Mouse (Mus musculus) intestine, embryonic 15.5 days (tissue): ENCODE measurements at regions not wholly inside any gene's neighbourhood (a gene's known extent, or its start where the extent isn't known, plus 50 kb on each side); places are given as distances from the start of the nearest gene placed in this dataset.
A peak's percentile ranks its signal among the peaks of the same experiment; 100 is the strongest.

Experiments used
- ATAC-seq: fragments of 200-750 bp; cut with Nextera tagmentation; 2 replicates; pipeline ENCODE4 v1.8.0; 2017; ENCODE audit warnings: moderate TSS enrichment, moderate library complexity
- H3K27ac ChIP-seq: fragments of 300-500 bp; sonication (generic); 2 replicates; pipeline ENCODE4 v1.5.1; 2015; ENCODE audit warnings: mild to moderate bottlenecking, inconsistent platforms
- H3K27me3 ChIP-seq: fragments of 300-500 bp; sonication (generic); replicated peaks from 2 replicates; pipeline ENCODE4 v1.6.1; 2015; ENCODE audit warnings: inconsistent platforms
- H3K36me3 ChIP-seq: fragments of 300-500 bp; sonication (generic); 2 replicates; pipeline ENCODE4 v1.6.1; 2015; ENCODE audit warnings: inconsistent platforms
- H3K4me1 ChIP-seq: fragments of 300-500 bp; sonication (generic); replicated peaks from 2 replicates; pipeline ENCODE4 v1.6.1; 2015; ENCODE audit warnings: inconsistent platforms
- H3K4me2 ChIP-seq: fragments of 300-500 bp; sonication (generic); replicated peaks from 2 replicates; pipeline ENCODE4 v1.6.1; 2015; ENCODE audit warnings: mild to moderate bottlenecking, inconsistent platforms
- H3K4me3 ChIP-seq: fragments of 300-500 bp; sonication (generic); replicated peaks from 2 replicates; pipeline ENCODE4 v1.5.1; 2015; ENCODE audit warnings: inconsistent platforms
- H3K9ac ChIP-seq: fragments of 300-500 bp; sonication (generic); 2 replicates; pipeline ENCODE4 v1.6.1; 2015; ENCODE audit warnings: inconsistent platforms
- H3K9me3 ChIP-seq: fragments of 300-500 bp; sonication (generic); 2 replicates; pipeline ENCODE4 v1.6.1; 2016; ENCODE audit warnings: inconsistent platforms
- WGBS: fragments of 180-500 bp; shearing (Covaris S2); methylation state at CpG from one replicate; pipeline ENCODE4 v1.1.7; 2015; 5-methylcytosine and 5-hydroxymethylcytosine counted together

DNA sequence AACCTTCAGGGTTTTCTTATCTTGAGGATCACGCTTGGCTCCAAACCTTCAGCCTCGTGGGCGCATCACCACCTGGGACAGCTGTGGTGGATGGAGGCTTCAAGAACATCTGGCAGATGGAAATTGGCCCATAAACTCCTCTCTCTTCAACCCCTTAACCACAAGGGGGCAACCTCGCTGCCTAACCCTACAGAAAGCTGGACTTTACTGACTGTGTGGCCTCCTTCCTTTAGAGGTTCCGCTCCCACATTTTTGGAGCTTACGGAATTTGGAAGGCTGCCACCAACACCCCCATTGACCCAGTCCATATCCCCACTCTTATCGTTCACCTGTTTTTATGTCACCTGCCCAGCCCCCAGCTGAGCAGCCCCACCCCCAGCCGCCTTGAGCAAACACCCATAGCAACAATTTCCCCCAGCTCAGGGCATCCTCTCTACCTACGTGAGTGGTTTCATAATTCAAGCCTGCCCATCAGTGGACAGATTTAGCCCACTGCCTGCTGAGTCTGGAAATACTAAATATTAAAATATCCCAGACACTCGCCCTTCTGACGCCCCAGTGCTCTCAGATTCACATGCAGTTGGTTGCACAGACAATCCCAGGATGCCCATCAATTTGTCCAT lies 167.0 kb upstream of the Slc22a22 start:
- WGBS: 55% methylated on average over 11 of the region's 11 CpGs
- Histone ChIP-seq H3K4me1 (no peaks in the 10 kb centered on the region), H3K4me3 (no peak overlapping the region), H3K9ac (no peak overlapping the region), H3K27me3 (no peaks in the 10 kb centered on the region), H3K4me2 (no peak overlapping the region), H3K27ac (no peak overlapping the region), H3K36me3 (no peaks in the 10 kb centered on the region), H3K9me3 (no peaks in the 10 kb centered on the region)
- no peak for ATAC-seq

DNA sequence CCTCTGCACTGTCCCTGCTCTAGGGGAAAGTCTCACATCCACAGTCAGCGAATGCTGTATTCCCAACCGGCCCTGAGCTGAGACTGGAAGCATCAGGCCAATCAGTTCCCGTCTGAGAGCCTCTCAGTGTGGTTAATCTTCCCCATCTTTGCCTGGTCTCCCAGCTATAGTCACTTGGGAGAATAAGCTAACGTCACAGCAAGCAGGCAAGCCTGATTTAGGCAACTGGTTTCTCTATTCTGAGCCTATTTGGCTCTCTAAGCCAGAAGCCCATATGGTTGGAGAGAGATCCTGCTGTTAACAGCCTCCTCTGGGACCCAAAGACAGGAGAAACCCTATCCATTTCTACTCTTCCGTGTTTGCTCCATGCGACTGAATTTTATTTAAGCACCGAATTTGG lies 161.7 kb upstream of the Slc22a22 start:
- no peaks in the 10 kb centered on the region for H3K4me1 ChIP-seq
- no peaks in the 10 kb centered on the region for H3K27me3 ChIP-seq
- 72% methylated on average over 7 of the region's 7 CpGs for WGBS
- no peak for ATAC-seq
- H3K9ac ChIP-seq: no peak overlapping the region
- H3K9me3 ChIP-seq: no peaks in the 10 kb centered on the region
- H3K4me2 ChIP-seq: no peak overlapping the region
- H3K27ac ChIP-seq: no peak overlapping the region
- no peak overlapping the region for H3K4me3 ChIP-seq
- no peaks in the 10 kb centered on the region for H3K36me3 ChIP-seq

DNA sequence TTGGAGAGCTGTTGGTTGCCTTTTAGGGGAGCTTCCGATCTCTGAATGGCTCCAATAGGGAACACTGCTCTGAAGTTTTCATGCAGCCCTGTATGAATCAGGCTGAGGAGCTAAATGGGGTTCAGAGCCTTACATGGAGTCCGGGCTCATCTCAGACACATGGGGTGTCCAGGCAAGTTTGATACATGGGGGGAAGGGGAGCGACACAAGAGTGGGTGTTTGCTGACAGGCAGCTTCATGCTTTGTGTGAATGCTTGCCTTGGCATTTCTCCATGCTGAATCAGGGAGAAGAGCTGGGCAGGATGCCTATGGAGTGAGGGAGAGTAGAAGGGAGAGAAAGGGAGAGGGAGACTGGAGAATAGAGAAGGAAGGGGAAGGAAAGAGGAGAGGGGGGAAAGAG lies 155.6 kb upstream of the Slc22a22 start:
- ATAC-seq: no peak
- WGBS: 80% methylated on average over 3 of the region's 3 CpGs
- H3K27ac ChIP-seq: no peak overlapping the region

DNA sequence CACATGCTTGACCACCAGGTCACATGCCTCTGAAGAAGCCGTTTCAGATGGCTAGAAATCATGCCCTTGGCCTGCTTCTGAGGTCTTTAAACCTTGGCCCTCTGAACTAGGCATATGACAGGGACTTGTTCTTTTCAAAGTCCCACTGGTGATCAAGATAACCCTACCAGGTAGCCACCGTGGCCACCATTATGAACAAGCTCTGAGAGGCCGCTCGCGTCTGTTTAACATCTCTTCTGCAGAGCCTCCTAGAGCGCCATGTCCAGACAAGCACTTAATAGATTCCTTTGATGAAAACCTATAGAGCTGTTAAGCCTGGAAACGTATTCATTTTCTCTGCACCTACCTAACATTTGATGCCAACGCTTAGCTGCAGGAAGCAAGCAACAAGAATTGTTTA lies 155.1 kb upstream of the Slc22a22 start:
- Histone ChIP-seq H3K9me3 (no peaks in the 10 kb centered on the region), H3K36me3 (no peaks in the 10 kb centered on the region), H3K4me2 (no peak overlapping the region), H3K4me3 (no peak overlapping the region), H3K27me3 (no peaks in the 10 kb centered on the region), H3K4me1 (no peaks in the 10 kb centered on the region), H3K9ac (no peak overlapping the region), H3K27ac (no peak overlapping the region)
- ATAC-seq: no peak
- WGBS: 83% methylated on average over 8 of the region's 8 CpGs

More for the DNA sequence above, 155.6 kb upstream of the Slc22a22 start:
- Histone ChIP-seq H3K4me2 (no peak overlapping the region), H3K9me3 (no peaks in the 10 kb centered on the region), H3K36me3 (no peaks in the 10 kb centered on the region), H3K27me3 (no peaks in the 10 kb centered on the region), H3K9ac (no peak overlapping the region), H3K4me1 (no peaks in the 10 kb centered on the region), H3K4me3 (no peak overlapping the region)

DNA sequence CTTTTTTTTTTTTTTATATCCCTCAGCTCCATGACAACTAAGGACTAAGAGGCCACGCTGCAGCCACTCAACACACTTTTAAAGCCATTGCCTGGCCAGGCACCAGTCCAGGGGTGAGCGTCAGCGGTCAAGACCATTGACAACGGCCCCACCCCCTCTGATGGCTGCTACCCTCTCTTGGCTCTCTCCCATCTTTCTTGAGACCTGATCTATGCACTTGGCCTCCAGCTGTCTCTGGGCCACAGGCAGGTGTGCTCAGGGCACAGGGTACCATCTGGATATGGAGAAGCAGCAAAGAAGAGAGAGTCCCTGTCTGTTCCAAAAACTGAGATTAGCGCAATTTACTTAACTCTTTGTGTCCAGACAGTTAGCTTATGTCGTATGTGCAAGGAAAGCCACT lies 141.0 kb upstream of the Slc22a22 start:
- Histone ChIP-seq H3K9me3 (no peaks in the 10 kb centered on the region), H3K4me2 (no peak overlapping the region), H3K27ac (no peak overlapping the region), H3K9ac (no peak overlapping the region), H3K27me3 (no peaks in the 10 kb centered on the region), H3K4me1 (no peaks in the 10 kb centered on the region), H3K36me3 (no peaks in the 10 kb centered on the region), H3K4me3 (no peak overlapping the region)
- ATAC-seq: no peak
- 67% methylated on average over 6 of the region's 6 CpGs for WGBS

DNA sequence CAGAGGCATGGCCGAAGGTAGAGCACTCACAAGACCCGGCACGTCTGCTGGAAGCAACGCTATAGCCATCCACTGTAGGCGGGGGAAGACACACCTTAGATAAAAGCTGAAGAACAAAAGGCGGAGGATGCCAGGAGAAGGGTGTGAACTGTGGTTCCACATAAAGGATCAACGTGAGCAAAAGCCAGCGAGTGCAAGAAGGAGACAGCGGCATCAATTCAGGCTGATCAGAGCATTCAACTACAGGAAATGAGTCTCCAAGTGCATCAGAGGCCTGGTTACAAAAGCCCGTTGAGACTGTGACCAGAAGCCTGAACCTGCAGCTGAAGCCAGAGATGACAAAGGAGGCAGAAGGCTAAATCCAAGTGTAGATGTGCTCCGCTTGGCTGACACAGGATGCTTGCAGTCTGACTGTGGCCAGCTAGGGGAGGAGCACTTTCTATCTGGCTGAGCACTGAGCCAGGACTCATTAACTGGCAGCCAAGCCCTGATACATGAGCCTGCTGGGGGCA lies 139.5 kb upstream of the Slc22a22 start:
- Histone ChIP-seq H3K36me3 (no peaks in the 10 kb centered on the region), H3K4me3 (no peak overlapping the region), H3K27me3 (no peaks in the 10 kb centered on the region), H3K4me1 (no peaks in the 10 kb centered on the region), H3K4me2 (no peak overlapping the region), H3K9me3 (no peaks in the 10 kb centered on the region), H3K9ac (no peak overlapping the region), H3K27ac (no peak overlapping the region)
- ATAC-seq: no peak
- 51% methylated on average over 11 of the region's 11 CpGs for WGBS

DNA sequence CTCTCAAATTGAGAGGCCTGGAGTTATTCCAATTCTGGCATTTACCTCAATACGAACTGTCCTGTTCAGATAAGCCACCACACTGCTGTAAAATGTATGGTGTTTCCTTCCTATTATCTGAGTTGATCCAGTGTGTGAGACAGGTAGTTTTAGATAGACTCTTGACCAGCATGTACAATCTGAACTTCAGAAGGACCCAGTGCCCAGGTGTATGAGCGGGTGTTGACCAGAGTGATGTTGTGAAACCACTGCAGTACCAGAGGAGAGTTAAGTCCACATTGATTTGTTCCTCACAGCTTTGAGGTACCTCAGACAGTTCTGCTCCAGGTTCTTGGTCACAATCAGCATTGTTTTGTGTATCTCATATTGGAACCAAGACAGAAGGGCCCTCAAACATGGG lies 132.6 kb upstream of the Slc22a22 start:
- no peak overlapping the region for H3K27ac ChIP-seq
- 90% methylated on average over 2 of the region's 2 CpGs for WGBS
- H3K36me3 ChIP-seq: no peaks in the 10 kb centered on the region
- no peak overlapping the region for H3K4me3 ChIP-seq
- H3K4me1 ChIP-seq: no peaks in the 10 kb centered on the region
- no peaks in the 10 kb centered on the region for H3K9me3 ChIP-seq
- H3K4me2 ChIP-seq: no peak overlapping the region
- no peak overlapping the region for H3K9ac ChIP-seq
- no peaks in the 10 kb centered on the region for H3K27me3 ChIP-seq
- ATAC-seq: no peak

DNA sequence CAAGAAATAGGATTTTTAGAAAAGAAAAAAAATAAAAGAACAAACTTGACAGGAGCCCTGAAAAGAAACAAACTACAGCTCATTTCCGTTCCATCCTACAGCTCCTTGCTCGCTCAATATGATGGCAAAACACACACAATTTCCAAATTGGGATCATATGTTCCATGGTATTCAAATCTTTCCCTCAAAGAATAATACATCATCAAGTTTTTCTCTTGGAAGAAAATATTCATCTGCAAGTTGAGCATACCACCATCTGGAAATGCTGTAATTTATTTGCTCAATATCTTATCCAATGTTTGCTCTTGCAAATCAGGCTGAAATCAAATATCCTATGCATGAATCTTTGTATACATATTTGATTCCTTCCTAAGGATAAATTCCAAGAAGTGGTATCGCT lies 131.1 kb upstream of the Slc22a22 start:
- H3K4me3 ChIP-seq: no peak overlapping the region
- no peaks in the 10 kb centered on the region for H3K4me1 ChIP-seq
- H3K9ac ChIP-seq: no peak overlapping the region
- no peaks in the 10 kb centered on the region for H3K36me3 ChIP-seq
- H3K27ac ChIP-seq: no peak overlapping the region
- no peaks in the 10 kb centered on the region for H3K27me3 ChIP-seq
- H3K4me2 ChIP-seq: no peak overlapping the region
- no peaks in the 10 kb centered on the region for H3K9me3 ChIP-seq
- no peak for ATAC-seq
- WGBS: 85% methylated on average over 3 of the region's 3 CpGs

DNA sequence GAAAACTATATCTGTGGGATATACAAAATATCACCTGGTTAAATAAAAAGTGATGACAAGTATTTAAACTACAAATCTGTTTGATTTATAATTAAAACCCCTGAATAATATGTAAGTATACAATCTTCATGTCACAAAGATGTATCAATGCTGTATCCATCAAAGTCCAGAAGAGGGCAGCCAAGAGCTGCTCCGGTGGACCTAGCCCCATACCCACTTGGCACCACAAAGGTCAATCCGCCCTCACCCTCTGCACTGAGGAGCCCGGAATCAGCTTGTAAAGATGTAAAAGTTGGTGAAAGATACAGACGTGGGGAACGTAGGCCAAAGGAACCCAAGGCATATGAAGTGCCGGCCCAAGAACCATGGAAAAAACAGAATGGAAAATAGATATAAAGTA lies 123.1 kb upstream of the Slc22a22 start:
- no peak overlapping the region for H3K9ac ChIP-seq
- H3K4me1 ChIP-seq: no peaks in the 10 kb centered on the region
- 0 out of 2 replicates have a peak, but pooled peaks have one; percentile 53 for ATAC-seq
- no peaks in the 10 kb centered on the region for H3K9me3 ChIP-seq
- WGBS: 17% methylated on average over 6 of the region's 6 CpGs
- H3K4me2 ChIP-seq: no peak overlapping the region
- H3K36me3 ChIP-seq: no peaks in the 10 kb centered on the region
- H3K27me3 ChIP-seq: no peaks in the 10 kb centered on the region
- no peak overlapping the region for H3K27ac ChIP-seq
- no peak overlapping the region for H3K4me3 ChIP-seq

DNA sequence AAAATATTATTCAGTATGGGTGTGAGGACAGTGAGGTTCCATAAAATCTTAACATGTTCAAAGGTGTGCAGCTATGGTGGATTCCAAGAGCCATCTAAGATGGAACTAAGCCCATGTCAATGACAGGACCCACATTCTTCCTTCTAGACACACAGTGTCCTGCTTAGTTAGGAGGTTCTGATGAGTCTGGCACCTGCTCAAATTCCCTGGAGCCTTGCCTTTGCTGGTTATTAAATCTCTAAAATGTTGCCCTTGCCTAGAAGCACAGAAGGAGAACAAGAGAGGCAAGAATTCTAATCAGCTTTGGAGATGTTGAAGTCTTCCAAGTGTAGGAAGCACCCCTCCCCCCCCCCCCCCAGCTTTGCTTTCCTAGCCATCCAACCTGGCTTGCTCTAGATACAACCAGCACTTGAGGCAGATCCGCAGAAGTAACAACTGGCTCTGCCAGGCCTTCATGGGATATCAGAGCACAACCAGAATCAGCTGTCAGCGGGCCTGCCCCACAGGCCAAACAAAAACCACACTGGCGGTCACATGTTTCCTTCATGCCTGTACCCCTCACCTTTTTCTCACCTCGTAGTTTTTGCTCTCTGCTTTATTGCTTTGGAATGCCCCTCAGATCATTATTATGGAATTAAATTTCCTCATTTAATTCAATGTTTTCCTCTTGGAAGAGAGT lies 116.0 kb upstream of the Slc22a22 start:
- no peak for ATAC-seq
- Histone ChIP-seq H3K27me3 (no peaks in the 10 kb centered on the region), H3K4me2 (no peak overlapping the region), H3K9ac (no peak overlapping the region), H3K4me1 (no peaks in the 10 kb centered on the region), H3K27ac (no peak overlapping the region), H3K36me3 (no peaks in the 10 kb centered on the region), H3K9me3 (no peaks in the 10 kb centered on the region), H3K4me3 (no peak overlapping the region)
- WGBS: 80% methylated on average over 4 of the region's 4 CpGs

DNA sequence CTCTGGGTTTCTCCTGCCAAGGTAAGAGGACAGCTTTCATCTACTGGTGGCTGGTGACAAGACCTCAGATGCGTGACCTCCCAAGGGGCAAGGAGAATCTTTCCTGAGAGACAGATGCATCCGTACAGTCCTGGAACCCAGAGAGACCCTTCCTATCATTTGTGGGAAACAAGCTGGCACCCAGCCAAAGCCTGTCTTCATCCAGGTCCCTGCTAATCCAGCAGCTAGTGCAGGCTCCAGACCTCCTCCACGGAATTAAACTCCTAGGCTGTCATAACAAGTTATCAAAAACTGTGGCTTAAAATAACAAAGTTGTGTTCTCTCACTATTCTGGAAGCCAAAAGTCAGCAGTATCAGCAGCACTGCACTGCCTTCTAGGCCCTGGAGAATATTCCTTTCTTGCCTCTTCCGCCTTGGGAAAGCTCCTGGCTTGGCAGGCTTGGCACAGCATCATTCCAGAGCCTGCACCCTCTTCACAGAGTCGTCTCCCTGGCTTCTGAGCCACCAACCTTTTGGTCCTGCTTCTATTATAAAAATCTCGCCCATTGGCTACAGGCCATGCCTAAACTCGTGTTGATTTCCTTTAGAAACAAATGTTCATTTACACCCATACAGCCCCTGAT lies 113.3 kb upstream of the Slc22a22 start:
- Histone ChIP-seq H3K9me3 (no peaks in the 10 kb centered on the region), H3K4me3 (no peak overlapping the region), H3K4me2 (no peak overlapping the region), H3K27ac (no peak overlapping the region), H3K4me1 (no peaks in the 10 kb centered on the region), H3K27me3 (no peaks in the 10 kb centered on the region), H3K36me3 (no peaks in the 10 kb centered on the region), H3K9ac (no peak overlapping the region)
- ATAC-seq: peak; percentile 20; the same call in 1 of the 2 replicates
- 39% methylated on average over 7 of the region's 7 CpGs for WGBS

DNA sequence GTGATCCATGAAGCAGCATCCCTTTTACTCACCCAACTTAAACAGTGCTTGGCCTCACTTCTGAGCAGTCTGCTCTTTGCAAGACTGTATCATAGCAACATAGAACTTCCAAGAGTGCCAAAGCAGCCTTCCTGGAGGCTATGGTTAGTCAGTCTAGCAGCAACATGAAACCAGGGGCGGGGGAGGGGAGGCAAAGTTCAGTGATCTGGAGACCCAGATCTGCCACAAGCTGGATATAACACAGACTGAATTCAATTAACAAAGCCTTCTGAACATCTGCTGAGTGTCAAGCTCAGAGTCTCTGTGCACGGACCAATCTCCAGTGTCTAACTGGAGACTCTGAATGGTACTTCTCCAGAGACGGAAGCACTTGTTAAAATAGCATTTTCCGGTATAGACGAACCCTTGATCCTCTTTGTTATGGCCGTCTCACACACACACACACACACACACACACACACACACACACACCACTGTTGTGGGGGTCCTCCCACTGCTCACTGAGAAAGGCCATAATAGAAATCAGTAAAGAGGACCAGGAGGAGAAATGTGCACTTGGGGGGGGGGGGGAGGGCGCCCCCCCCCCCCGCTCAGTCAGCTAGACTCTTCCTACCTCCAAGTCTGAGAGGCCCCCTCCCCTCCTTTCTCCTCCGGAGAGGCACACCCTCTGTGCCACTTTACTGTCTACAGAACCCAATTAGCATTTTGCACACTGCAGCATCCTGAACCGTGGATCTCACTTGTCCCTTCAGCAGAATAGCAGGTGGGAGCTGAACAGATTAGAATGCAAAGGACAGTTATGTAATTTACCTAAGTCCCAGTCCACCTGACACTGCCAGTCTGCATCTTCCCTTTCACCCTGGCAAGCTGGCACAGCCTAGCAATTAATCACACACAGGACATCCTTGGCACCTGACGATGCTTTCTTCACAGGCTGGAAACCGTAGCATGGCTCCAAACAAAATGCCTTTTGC lies 112.3 kb upstream of the Slc22a22 start:
- Histone ChIP-seq H3K4me2 (no peak overlapping the region), H3K4me3 (no peak overlapping the region), H3K27me3 (no peaks in the 10 kb centered on the region), H3K4me1 (no peaks in the 10 kb centered on the region), H3K9ac (no peak overlapping the region), H3K36me3 (no peaks in the 10 kb centered on the region), H3K9me3 (no peaks in the 10 kb centered on the region), H3K27ac (no peak overlapping the region)
- peak; percentile 73 for ATAC-seq
- WGBS: 35% methylated on average over 11 of the region's 12 CpGs
